Mouse (Mus musculus) hindbrain, embryonic 15.5 days (tissue): ENCODE data around the gene 4930470P17Rik. TPM values are rescaled to one million over a fixed set of nuclear protein-coding genes. Genes with fewer than 3 reads are reported as not detected.
A peak's percentile ranks its signal among the peaks of the same experiment; 100 is the strongest.
"Not testable (repeated sequence)": the region's sequence is repeated elsewhere in the genome, so short reads cannot be mapped to it uniquely, and the experiment has no call there.

Experiments used
- ATAC-seq: fragments of 200-750 bp; cut with Nextera tagmentation; 2 replicates; pipeline ENCODE4 v1.8.0; 2017; ENCODE audit warnings: low read depth, moderate number of reproducible peaks, moderate TSS enrichment; ENCODE audit not compliant: low FRiP score
- H3K27ac ChIP-seq: fragments of 300-500 bp; sonication (generic); replicated peaks from 2 replicates; pipeline ENCODE4 v1.5.1; 2015; ENCODE audit warnings: mild to moderate bottlenecking, inconsistent platforms
- H3K27me3 ChIP-seq: fragments of 300-500 bp; sonication (generic); 2 replicates; pipeline ENCODE4 v1.6.1; 2015; ENCODE audit warnings: control low read depth, inconsistent platforms
- H3K36me3 ChIP-seq: fragments of 300-500 bp; sonication (generic); 2 replicates; pipeline ENCODE4 v1.6.1; 2015; ENCODE audit warnings: control low read depth, inconsistent platforms
- H3K4me1 ChIP-seq: fragments of 300-500 bp; sonication (generic); replicated peaks from 2 replicates; pipeline ENCODE4 v1.6.1; 2015; ENCODE audit warnings: control low read depth, inconsistent platforms
- H3K4me2 ChIP-seq: fragments of 300-500 bp; sonication (generic); 2 replicates; pipeline ENCODE4 v1.6.1; 2015; ENCODE audit warnings: moderate library complexity, mild to moderate bottlenecking, inconsistent platforms
- H3K4me3 ChIP-seq: fragments of 300-500 bp; sonication (generic); 2 replicates; pipeline ENCODE4 v1.5.1; 2015; ENCODE audit warnings: mild to moderate bottlenecking, inconsistent platforms
- H3K9ac ChIP-seq: fragments of 300-500 bp; sonication (generic); 2 replicates; pipeline ENCODE4 v1.6.1; 2015; ENCODE audit warnings: inconsistent platforms
- H3K9me3 ChIP-seq: fragments of 300-500 bp; sonication (generic); 2 replicates; pipeline ENCODE4 v1.6.1; 2016; ENCODE audit warnings: control low read depth, inconsistent platforms
- WGBS: fragments of 180-500 bp; shearing (Covaris S2); methylation state at CpG from one replicate; pipeline ENCODE4 v1.1.7; 2015; 5-methylcytosine and 5-hydroxymethylcytosine counted together
- polyA plus RNA-seq: library from polyadenylated mRNA; unstranded; fragments of >200 nt; fragmentation: Nextera tagmentation; extraction: Ambion mirVana; gene quantifications from 2 replicates; pipeline ENCODE4 v1.2.1, GENCODE M21; 2015

Gene 4930470P17Rik
- polyA plus RNA-seq, 1 experiment from 2014 or later = 0.10 TPM

DNA sequence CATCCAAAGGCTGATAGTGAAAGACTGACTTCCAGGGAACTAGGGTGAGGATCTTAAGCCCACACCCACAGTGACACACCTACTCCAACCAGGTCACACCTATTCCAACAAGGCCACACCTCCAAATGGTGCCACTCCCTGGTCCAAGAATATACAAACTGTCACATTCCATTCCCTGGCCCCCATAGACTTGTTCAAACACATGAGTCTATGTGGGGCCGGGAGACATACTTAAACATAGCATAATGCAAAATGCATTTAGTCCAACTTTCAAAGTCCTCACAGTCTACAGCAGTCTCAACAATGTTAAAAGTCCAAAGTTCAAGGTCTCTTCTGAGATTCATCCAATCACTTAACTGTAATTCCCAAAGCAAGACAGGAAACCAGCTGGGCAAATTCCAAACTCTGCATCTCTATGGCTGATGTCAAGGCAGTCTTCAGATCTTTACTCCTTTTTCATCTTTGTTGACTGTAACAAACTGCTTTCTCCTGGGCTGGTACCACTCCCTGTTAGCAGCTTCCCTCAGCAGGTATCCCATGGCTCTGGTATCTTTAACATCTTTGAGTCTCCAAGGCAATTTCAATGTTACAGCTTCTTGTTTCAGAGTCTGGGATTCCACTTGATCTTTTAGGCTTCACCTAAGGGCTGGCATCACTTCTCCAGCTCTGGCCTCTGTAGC, 22.5 kb upstream of the 4930470P17Rik start:
- 92% methylated on average over 1 of the region's 1 CpGs for WGBS

DNA sequence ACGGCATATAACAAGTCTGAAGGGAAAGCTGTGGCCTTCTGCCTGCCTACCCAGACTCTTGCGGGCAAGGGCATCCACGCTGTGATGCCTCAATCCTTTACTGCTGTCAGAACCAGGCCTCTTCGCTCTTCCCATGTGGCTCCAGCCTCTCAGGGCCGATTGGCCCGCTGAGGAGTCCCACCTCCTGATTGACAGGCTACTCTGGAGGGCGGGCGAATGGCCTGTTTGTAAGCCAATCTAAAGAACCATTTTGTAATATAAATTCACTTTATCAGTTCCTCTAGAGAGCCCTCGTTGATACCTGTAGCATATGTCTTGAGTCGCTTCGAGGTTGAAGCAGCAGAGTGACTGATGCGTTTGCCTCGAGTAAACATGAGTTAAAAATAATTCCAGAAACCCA, 21.2 kb upstream of the 4930470P17Rik start:
- Histone ChIP-seq H3K9me3 (no peaks in the 10 kb centered on the region), H3K4me3 (no peak overlapping the region), H3K4me2 (no peak overlapping the region), H3K27me3 (no peaks in the 10 kb centered on the region), H3K27ac (no peak overlapping the region), H3K4me1 (peaks cover 7% of the 10 kb centered on the region; the same call in 1 of the 2 replicates), H3K36me3 (no peaks in the 10 kb centered on the region), H3K9ac (no peak overlapping the region)
- 91% methylated on average over 13 of the region's 13 CpGs for WGBS
- no peak for ATAC-seq

More for the DNA sequence above, 22.5 kb upstream of the 4930470P17Rik start:
- H3K36me3 ChIP-seq, H3K27me3 ChIP-seq, H3K9me3 ChIP-seq, H3K4me3 ChIP-seq, ATAC-seq, H3K9ac ChIP-seq, H3K4me2 ChIP-seq, H3K4me1 ChIP-seq, H3K27ac ChIP-seq: not testable (repeated sequence)

DNA sequence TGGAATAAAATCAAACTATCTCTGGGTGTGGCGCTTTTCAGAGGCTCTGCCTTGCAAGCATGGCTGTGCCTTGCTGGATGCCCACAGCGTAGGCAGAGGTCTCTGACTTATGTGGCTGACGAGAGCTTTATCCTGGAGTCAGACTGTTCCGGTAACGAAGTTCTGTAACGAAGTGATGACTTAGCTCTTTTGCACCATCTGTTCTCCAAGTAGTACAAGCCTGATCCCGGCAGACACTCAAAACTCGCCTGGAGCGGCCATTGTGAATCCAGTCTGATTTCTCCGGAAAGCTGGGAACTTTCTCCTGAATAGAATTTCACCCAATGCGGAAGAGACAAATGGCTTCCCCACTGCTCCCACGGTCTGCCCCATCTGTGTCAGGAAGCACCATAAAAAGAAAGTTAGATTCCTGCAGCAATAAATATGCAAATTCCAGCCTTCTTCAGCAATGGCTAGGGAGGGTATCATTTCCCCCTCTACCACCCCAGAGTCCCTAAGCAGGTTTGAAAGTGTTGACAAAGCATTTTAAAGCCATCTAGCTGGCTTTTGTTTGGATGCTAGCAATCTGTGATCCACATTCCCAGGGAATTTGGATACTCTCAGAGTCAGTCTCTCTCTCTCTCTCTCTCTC, 17.2 kb upstream of the 4930470P17Rik start:
- Histone ChIP-seq H3K4me3 (no peak overlapping the region), H3K4me2 (peak overlapping the region; percentile 8; the same call in 1 of the 2 replicates), H3K27me3 (no peaks in the 10 kb centered on the region), H3K4me1 (peaks cover 7% of the 10 kb centered on the region; the same call in 1 of the 2 replicates), H3K9me3 (no peaks in the 10 kb centered on the region), H3K9ac (no peak overlapping the region), H3K27ac (0 out of 2 replicates have a peak overlapping the region, but pooled peaks have one; percentile 3), H3K36me3 (no peaks in the 10 kb centered on the region)
- 44% methylated on average over 12 of the region's 12 CpGs for WGBS
- ATAC-seq = no peak

DNA sequence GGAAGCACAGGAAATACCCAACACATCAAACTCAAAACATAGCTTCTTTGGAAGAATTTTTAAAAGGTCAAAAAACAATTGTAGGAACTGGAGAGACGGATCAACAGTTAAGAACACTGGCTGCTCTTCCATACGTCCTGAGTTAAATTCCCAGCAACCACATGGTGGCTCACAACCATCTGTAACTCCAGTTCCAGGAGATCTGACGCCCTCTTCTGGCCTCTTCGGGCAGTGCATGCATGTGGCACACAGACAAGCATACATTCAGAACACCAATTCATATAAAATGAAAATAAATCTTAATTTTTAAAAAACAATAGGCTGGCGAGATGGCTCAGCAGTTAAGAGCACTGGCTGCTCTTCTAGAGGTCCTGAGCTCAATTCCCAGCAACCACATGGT, 10.0 kb upstream of the 4930470P17Rik start:
- not testable (repeated sequence) for H3K36me3 ChIP-seq, ATAC-seq, H3K27ac ChIP-seq, H3K4me1 ChIP-seq, H3K9me3 ChIP-seq, H3K4me2 ChIP-seq, H3K27me3 ChIP-seq, H3K9ac ChIP-seq, H3K4me3 ChIP-seq
- 88% methylated on average over 5 of the region's 5 CpGs for WGBS

DNA sequence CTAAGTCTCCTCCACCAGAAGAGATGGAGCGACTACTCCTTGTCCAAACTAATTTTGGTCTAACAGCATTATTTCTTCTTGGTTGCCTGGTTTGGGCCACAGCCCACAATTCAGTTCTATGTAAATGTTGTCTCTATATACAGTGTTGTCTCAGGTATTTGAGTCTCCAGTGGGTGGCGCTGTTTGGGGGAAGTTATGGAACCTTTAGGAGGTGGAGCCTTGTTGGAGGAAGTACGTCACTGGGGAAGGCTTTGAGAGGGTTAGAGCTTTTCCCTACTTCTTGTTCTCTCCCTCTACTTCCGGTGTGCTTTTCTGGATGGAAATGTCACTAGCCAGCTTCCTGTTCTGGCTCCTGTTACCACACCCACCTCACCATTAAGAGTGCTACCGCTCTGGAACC, 646 bp downstream of the 4930470P17Rik start:
- 0 out of 2 replicates have a peak, but pooled peaks cover 3% of the 10 kb centered on the region for H3K4me1 ChIP-seq
- H3K9ac ChIP-seq = no peak overlapping the region
- 84% methylated on average over 5 of the region's 5 CpGs for WGBS
- ATAC-seq = no peak
- no peak overlapping the region for H3K4me3 ChIP-seq
- no peak overlapping the region for H3K27ac ChIP-seq
- H3K9me3 ChIP-seq = no peaks in the 10 kb centered on the region
- H3K4me2 ChIP-seq = no peak overlapping the region
- H3K36me3 ChIP-seq = no peaks in the 10 kb centered on the region
- H3K27me3 ChIP-seq = no peaks in the 10 kb centered on the region

DNA sequence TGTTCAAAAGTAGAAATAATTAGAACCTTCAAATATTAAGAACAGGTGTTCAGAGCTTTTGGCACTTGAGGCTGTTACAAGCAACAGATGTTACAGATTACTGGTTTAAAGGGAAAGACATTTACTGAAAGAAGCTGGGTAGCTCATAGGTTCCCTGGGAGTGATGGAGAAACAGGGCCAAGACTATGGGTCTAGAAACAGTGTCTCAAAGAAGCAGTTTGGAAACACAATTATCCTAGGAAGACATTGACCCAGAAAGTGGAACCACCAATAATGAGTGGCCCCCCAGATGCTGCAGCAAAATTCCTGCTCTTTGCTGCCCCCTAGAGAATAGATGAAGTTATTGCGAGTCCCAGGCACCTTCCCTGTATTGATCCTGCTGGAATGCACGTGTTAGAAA, 4.2 kb downstream of the 4930470P17Rik start:
- Histone ChIP-seq H3K9ac (no peak overlapping the region), H3K9me3 (no peaks in the 10 kb centered on the region), H3K27me3 (no peaks in the 10 kb centered on the region), H3K27ac (no peak overlapping the region), H3K36me3 (no peaks in the 10 kb centered on the region), H3K4me1 (0 out of 2 replicates have a peak, but pooled peaks cover 3% of the 10 kb centered on the region), H3K4me2 (no peak overlapping the region), H3K4me3 (no peak overlapping the region)
- ATAC-seq = no peak
- 17% methylated on average over 2 of the region's 2 CpGs for WGBS

DNA sequence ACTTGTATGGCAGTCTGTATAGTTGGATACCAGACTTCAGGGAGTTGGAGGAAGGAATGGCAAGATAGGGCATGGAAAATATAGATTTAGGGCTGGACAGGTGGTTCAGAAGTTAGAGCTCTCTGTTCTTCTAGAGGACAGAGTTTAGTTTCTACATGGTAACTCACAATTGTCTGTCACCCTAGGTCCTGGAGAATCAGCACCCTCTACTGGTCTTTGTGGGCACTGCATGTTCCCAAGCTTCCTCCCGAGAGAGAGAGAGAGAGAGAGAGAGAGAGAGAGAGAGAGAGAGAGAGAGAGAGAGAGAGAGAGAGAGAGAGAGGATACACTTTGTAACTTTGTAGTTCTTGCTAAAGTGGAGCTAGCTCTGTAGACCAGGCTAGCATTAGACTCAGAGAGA, 5.1 kb downstream of the 4930470P17Rik start:
- 11% methylated on average over 1 of the region's 1 CpGs for WGBS
- H3K4me1 ChIP-seq = 0 out of 2 replicates have a peak, but pooled peaks cover 1% of the 10 kb centered on the region
- no peaks in the 10 kb centered on the region for H3K27me3 ChIP-seq
- H3K9me3 ChIP-seq = no peaks in the 10 kb centered on the region
- H3K27ac ChIP-seq = no peak overlapping the region
- H3K4me2 ChIP-seq = no peak overlapping the region
- no peak overlapping the region for H3K4me3 ChIP-seq
- H3K36me3 ChIP-seq = no peaks in the 10 kb centered on the region
- no peak for ATAC-seq
- no peak overlapping the region for H3K9ac ChIP-seq

DNA sequence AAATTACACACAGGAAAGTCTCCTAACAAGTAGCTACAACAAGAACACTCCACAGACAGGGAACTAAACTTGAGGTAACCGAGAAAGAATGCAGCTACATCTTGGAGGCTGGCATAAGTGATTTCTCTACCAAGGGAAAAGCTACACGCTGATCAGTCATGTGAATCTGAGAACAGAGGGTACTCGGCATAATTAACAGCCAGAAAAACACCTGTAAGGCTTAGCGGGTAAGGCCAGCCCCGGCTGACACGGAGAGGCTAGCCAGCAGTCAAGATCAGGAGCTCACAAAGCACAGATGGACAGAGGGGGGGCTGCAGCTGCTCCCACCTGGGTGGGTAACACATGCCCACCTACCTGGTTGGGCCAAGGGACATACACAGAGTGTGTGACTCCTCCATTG, 9.7 kb downstream of the 4930470P17Rik start:
- 73% methylated on average over 6 of the region's 6 CpGs for WGBS
- no peaks in the 10 kb centered on the region for H3K36me3 ChIP-seq
- H3K4me3 ChIP-seq = no peak overlapping the region
- no peak overlapping the region for H3K4me2 ChIP-seq
- no peak overlapping the region for H3K27ac ChIP-seq
- no peak overlapping the region for H3K9ac ChIP-seq
- ATAC-seq = no peak
- H3K9me3 ChIP-seq = no peaks in the 10 kb centered on the region
- no peaks in the 10 kb centered on the region for H3K27me3 ChIP-seq
- no peaks in the 10 kb centered on the region for H3K4me1 ChIP-seq

DNA sequence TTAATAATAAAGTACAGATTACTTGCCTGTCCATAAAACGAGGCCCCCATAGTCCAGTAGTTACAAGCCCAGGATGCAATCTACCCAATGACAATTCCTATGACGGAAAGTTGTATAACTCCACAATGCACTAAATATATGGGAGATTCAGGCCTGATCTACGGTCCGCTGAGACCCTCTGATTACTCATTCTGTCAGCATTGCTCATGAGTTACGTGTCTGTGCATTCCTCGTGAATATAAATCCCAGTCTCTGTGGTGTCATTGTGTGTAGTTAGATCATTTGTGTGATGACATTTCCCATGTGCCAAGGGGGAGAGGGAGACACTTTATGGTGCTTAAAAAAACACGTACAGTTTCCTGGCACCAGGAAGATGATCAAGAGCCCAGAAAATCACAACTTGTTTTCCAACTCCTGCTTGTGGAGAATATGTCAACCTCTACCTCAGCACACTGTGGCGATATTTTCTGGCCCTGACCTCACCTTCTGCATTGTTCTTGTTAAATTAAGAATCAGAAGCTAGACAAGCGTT, 13.4 kb downstream of the 4930470P17Rik start:
- H3K27me3 ChIP-seq = no peaks in the 10 kb centered on the region
- H3K4me1 ChIP-seq = 0 out of 2 replicates have a peak, but pooled peaks cover 8% of the 10 kb centered on the region
- H3K4me2 ChIP-seq = no peak overlapping the region
- no peak overlapping the region for H3K9ac ChIP-seq
- ATAC-seq = no peak
- H3K4me3 ChIP-seq = no peak overlapping the region
- H3K27ac ChIP-seq = no peak overlapping the region
- no peaks in the 10 kb centered on the region for H3K36me3 ChIP-seq
- no peaks in the 10 kb centered on the region for H3K9me3 ChIP-seq
- WGBS = 56% methylated on average over 9 of the region's 9 CpGs

DNA sequence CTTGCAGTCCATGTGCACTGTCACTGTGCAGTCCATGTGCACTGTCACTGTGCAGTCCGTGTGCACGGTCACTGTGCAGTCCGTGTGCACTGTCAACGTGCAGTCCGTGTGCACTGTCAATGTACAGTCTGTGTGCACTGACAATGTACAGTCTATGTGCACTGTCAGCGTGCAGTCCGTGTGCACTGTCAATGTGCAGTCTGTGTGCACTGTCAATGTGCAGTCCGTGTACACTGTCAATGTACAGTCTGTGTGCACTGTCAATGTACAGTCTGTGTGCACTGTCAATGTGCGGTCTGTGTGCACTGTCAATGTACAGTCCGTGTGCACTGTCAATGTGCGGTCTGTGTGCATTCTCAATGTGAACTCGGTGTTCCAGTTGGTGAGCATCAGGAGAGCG, 17.1 kb downstream of the 4930470P17Rik start:
- no peak overlapping the region for H3K27ac ChIP-seq
- H3K4me3 ChIP-seq = no peak overlapping the region
- no peak overlapping the region for H3K9ac ChIP-seq
- H3K9me3 ChIP-seq = no peaks in the 10 kb centered on the region
- 95% methylated on average over 13 of the region's 13 CpGs for WGBS
- no peaks in the 10 kb centered on the region for H3K36me3 ChIP-seq
- no peak overlapping the region for H3K4me2 ChIP-seq
- H3K27me3 ChIP-seq = no peaks in the 10 kb centered on the region
- H3K4me1 ChIP-seq = 0 out of 2 replicates have a peak, but pooled peaks cover 8% of the 10 kb centered on the region
- ATAC-seq = no peak

DNA sequence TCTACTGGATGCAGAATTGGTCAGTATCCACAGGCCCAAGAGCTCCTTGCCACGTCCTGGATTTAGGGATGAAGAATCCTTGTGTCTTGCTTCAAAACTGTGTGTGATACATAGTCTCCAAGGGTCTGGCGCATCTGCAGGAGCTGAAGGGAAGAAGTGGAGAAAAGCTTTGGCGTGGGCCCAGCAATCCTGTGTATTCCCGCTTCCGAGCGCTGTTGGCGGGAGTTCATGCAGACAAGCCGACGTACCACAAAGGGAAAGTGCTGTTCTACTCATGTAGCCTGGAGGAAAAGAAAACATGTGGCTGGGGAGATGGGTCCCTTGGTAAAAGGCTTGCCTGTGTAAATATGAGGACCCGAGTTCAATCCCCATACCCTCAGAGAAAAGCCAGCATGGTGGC, 22.3 kb downstream of the 4930470P17Rik start:
- 78% methylated on average over 10 of the region's 10 CpGs for WGBS
- no peak for ATAC-seq
- no peak overlapping the region for H3K27ac ChIP-seq
- no peak overlapping the region for H3K4me3 ChIP-seq
- no peak overlapping the region for H3K9ac ChIP-seq
- no peak overlapping the region for H3K4me2 ChIP-seq
- 0 out of 2 replicates have a peak, but pooled peaks cover 5% of the 10 kb centered on the region for H3K4me1 ChIP-seq
- H3K36me3 ChIP-seq = no peaks in the 10 kb centered on the region
- no peaks in the 10 kb centered on the region for H3K9me3 ChIP-seq
- H3K27me3 ChIP-seq = no peaks in the 10 kb centered on the region

DNA sequence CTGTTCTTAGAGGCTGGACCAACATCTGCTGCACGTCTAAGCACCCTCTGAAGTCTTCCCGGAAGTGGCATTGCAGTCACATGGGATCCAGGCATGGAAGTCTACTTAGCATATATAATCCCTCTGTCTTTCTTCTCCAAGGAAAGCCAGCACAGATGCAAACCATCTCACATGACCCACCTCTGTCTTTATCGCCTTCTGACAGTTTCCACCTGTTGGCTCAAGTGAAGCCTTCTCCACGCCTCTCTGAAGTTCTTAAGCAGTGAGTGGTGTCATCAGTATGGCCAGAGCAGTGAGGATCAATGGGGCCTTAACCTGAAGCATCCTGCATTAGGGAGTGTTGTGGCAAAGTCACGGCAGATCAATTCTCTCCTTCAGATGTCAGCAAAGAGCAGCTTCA, 23.2 kb downstream of the 4930470P17Rik start:
- no peak for ATAC-seq
- H3K9me3 ChIP-seq = no peaks in the 10 kb centered on the region
- no peaks in the 10 kb centered on the region for H3K36me3 ChIP-seq
- WGBS = 94% methylated on average over 5 of the region's 5 CpGs
- H3K4me2 ChIP-seq = no peak overlapping the region
- H3K4me3 ChIP-seq = no peak overlapping the region
- H3K27ac ChIP-seq = no peak overlapping the region
- no peaks in the 10 kb centered on the region for H3K27me3 ChIP-seq
- no peak overlapping the region for H3K9ac ChIP-seq
- 0 out of 2 replicates have a peak, but pooled peaks cover 5% of the 10 kb centered on the region for H3K4me1 ChIP-seq
